Mouse (Mus musculus): ENCODE results near the gene Enpep. TPM values are rescaled to one million over a fixed set of nuclear protein-coding genes. Genes with fewer than 3 reads are reported as not detected.

The Enpep gene
- polyA plus RNA-seq, 1 experiment from 2014 or later: 40.4 TPM

DNA sequence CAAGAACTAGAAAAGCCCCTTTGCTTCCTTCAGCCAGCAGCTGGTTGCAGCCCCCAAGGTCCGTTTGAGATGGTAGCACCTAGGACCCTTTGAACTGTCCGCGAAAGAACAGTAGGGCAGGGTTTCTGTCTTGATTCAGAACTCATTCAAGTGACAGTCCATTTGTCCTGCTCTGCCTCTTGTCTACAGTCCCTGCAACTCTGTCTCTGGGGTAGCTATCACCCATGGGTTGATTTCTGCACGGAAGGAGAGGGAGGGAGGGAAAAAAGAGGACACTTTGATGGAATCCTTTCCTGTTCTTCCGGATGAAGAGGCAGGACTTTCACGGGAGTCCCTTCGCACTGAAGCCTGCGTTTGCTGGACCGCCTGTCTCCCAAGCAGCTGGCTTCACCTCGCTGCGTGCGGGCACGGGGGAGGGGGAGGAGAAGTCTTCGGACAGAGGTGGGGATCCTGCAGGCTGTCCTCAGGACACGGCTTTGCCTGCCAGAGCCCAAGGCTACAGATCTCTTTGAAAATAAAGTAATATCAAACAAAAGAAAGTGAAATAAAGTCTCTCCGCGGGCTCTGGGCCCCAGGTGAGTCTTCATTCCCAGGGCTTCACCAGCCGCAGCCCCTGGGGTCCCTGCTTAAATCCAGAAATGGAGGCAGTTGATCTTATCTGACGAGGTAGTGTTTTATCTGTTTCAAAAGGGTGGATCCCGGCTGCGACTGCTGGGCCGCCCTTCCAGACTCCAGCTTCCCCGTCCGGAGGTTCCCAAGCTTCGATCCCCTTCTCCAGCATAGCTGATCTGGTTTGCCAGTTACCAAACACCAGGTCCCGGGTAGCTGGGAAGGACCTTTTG, 108.3 kb downstream of the Enpep start:
- Histone ChIP-seq H3K27me3 (replicated peaks; ENCODE audit: control insufficient read depth, insufficient read depth, low read length) (peaks cover 92% of the 10 kb centered on the region), H3K27ac (ENCODE audit: low read depth) (peak overlapping the region; percentile 65; the same call in 1 of the 2 replicates), H3K4me3 (ENCODE audit: low read depth, low read length) (peak overlapping the region; percentile 35), H3K9me3 (ENCODE audit: control insufficient read depth, low read length) (no peaks in the 10 kb centered on the region), H3K4me1 (replicated peaks; ENCODE audit: control insufficient read depth, insufficient read depth, low read length) (no peaks in the 10 kb centered on the region), H3K4me2 (ENCODE audit: low read length) (peak overlapping the region; percentile 40), H3K36me3 (ENCODE audit: control insufficient read depth, insufficient read depth, low read length) (no peaks in the 10 kb centered on the region), H3K9ac (ENCODE audit: low read length) (peak overlapping the region; percentile 36)
- DNase-seq (ENCODE audit: low spot score): peak; percentile 76
- WGBS: under 1% methylated on average over 26 of the region's 26 CpGs
- no peak for ATAC-seq (replicated peaks; ENCODE audit: low FRiP score, low TSS enrichment, low read depth)

DNA sequence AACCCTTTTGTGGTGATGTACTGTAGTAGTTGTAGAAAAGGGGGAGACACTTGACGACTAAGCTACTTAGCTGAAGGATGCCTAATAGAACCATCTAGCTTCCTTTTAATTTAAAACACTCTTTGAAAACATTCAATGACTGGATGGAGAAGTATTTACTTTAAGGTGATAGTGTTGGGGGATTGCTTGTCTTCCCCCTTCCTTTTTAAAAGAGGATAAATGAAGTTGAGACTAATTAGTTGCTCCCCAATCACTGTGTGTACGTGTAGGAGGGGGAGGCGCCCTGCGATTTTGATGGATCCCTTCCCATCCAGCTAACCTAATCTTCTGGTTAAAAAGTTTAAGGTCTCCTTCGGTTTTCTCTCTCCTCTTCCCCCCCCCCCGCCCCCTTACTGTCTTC, 109.1 kb downstream of the Enpep start:
- Histone ChIP-seq H3K9me3 (ENCODE audit: control insufficient read depth, low read length) (no peaks in the 10 kb centered on the region), H3K27me3 (replicated peaks; ENCODE audit: control insufficient read depth, insufficient read depth, low read length) (peaks cover 94% of the 10 kb centered on the region), H3K4me1 (replicated peaks; ENCODE audit: control insufficient read depth, insufficient read depth, low read length) (no peaks in the 10 kb centered on the region), H3K4me2 (ENCODE audit: low read length) (peak overlapping the region; percentile 40), H3K9ac (ENCODE audit: low read length) (peak overlapping the region; percentile 36; the same call in 1 of the 2 replicates), H3K27ac (ENCODE audit: low read depth) (no peak overlapping the region), H3K4me3 (ENCODE audit: low read depth, low read length) (peak overlapping the region; percentile 35; the same call in 1 of the 2 replicates), H3K36me3 (ENCODE audit: control insufficient read depth, insufficient read depth, low read length) (no peaks in the 10 kb centered on the region)
- WGBS: 3% methylated on average over 6 of the region's 6 CpGs
- DNase-seq (ENCODE audit: low spot score): no peak
- no peak for ATAC-seq (replicated peaks; ENCODE audit: low FRiP score, low TSS enrichment, low read depth)

DNA sequence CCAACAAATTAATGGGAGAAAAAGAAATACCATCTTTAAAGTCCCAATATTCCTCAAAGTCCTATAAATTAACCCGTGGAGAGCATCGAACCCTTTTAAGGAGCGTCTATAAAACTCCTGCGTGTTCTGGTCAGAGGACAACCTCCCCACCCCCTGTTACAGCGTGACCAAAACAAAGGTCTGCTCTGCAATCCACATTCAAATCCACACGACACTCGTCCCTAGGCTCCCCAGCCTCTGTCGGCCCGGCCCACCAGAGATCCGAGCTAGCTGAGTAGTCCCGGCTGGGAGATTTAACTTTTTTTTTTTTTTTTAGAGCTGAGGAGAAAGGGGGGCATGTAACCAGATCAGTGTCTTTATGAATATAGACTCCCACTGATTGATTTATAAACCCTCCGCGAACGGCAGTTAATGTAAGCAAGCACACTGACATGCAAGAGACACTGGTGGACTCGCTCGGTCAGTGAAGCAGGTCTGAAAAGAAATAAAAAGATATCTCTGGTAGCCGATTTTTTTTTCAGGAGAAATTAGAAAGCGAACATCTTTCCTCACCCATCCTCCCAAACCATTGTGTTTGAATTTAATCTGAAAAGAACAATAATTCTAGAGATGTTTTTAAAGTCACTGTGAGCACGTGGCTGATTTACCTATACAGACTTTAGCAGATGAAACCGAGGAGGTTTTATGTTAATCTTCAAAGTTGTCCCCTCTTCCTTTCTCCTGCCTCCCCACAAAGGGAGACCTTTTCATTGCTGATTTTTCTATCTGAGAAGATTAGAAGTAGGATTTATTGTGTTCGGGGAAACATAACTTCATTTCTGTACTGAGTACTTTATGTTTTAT, 109.9 kb downstream of the Enpep start:
- DNase-seq (ENCODE audit: low spot score): peak; percentile 62
- Histone ChIP-seq H3K9ac (ENCODE audit: low read length) (peak overlapping the region; percentile 29; the same call in 1 of the 2 replicates), H3K4me1 (replicated peaks; ENCODE audit: control insufficient read depth, insufficient read depth, low read length) (no peaks in the 10 kb centered on the region), H3K36me3 (ENCODE audit: control insufficient read depth, insufficient read depth, low read length) (no peaks in the 10 kb centered on the region), H3K27ac (ENCODE audit: low read depth) (no peak overlapping the region), H3K27me3 (replicated peaks; ENCODE audit: control insufficient read depth, insufficient read depth, low read length) (peaks cover 94% of the 10 kb centered on the region), H3K4me2 (ENCODE audit: low read length) (peak overlapping the region; percentile 40), H3K9me3 (ENCODE audit: control insufficient read depth, low read length) (no peaks in the 10 kb centered on the region), H3K4me3 (ENCODE audit: low read depth, low read length) (peak overlapping the region; percentile 35; the same call in 1 of the 2 replicates)
- 3% methylated on average over 21 of the region's 21 CpGs for WGBS
- ATAC-seq (replicated peaks; ENCODE audit: low FRiP score, low TSS enrichment, low read depth): no peak

DNA sequence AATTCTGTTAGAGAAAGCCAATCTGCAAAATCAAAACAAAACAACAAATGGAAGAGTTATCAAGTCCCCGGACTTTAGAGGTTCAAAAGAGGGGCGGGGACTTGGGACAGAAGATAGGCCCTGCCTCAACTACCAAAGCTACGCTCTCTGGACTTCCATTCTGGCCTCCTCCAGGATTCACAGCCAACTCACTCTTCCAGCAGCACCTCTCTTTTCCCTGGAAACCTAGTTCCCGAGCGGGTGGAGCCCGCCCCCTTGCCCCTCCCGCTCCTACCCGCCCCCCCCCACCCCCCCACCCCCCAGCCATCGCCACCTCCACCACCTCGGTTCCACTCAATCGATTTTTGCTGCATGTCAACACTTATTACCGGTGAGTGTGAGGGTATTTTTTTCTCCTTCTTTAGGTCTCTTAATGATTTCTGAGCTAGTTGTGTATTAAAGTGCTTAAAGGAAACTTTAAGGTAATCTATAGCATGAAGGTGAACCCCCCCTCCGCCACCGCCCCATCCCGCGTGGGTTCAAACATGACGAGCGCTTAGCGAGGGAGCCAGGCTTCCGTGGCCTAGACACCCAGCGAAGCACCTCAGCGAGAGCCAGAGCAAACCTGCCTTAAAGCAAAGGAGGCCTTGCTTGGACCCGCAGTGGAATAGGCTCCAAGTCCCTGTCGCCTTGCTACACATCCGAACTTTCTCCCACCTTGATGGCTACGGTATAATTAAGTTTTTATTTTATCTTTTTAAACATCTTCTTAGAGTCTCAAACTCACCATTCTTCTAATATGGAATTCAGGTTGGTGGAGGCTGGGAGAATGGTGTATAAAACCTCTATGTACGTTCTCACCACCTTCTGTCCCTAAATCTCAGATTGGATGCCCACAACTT, 110.9 kb downstream of the Enpep start:
- ATAC-seq (replicated peaks; ENCODE audit: low FRiP score, low TSS enrichment, low read depth): no peak

DNA sequence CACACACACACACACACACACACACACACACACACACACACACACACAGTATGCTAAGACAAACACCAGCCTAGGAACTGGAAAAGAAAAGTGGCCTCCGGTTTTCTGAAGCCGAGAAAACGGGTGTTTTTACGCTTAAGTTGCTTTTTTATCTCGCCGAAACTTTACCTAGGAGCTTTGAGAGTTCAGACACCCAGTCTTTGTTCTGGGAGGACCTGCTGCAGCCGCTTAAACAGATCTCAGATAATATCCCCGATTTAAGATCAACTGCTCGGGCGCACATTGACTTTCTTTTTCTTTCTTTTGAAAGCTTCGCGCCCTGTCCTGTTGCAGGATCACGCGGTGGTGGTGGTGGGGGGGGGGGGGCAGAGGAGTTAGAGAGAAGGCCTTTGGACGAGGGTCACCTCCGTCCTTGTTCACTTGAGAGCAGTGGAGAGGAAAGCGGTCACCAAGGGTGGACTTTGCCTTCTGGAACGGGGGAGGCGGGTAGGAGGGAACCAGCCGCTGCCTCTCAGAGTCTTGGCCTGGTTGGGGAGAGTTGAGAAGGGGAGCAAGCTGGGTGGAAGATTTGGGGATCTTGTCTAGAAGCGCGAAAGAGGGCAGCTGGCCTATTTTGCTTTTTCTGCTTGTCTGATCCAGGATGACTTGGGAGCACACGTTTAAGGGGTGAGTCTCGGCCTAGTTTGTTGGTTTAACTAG, 111.7 kb downstream of the Enpep start:
- peak overlapping the region; percentile 40 for H3K4me2 ChIP-seq (ENCODE audit: low read length)
- no peaks in the 10 kb centered on the region for H3K9me3 ChIP-seq (ENCODE audit: control insufficient read depth, low read length)
- WGBS: 13% methylated on average over 24 of the region's 24 CpGs
- ATAC-seq (replicated peaks; ENCODE audit: low FRiP score, low TSS enrichment, low read depth): no peak
- H3K36me3 ChIP-seq (ENCODE audit: control insufficient read depth, insufficient read depth, low read length): no peaks in the 10 kb centered on the region
- H3K9ac ChIP-seq (ENCODE audit: low read length): peak overlapping the region; percentile 29; the same call in 1 of the 2 replicates
- peak; percentile 80 for DNase-seq (ENCODE audit: low spot score)
- H3K4me1 ChIP-seq (replicated peaks; ENCODE audit: control insufficient read depth, insufficient read depth, low read length): no peaks in the 10 kb centered on the region
- H3K27ac ChIP-seq (ENCODE audit: low read depth): peak overlapping the region; percentile 65; the same call in 1 of the 2 replicates
- H3K27me3 ChIP-seq (replicated peaks; ENCODE audit: control insufficient read depth, insufficient read depth, low read length): peaks cover 94% of the 10 kb centered on the region
- H3K4me3 ChIP-seq (ENCODE audit: low read depth, low read length): peak overlapping the region; percentile 8; the same call in 1 of the 2 replicates

More for the DNA sequence above, 110.9 kb downstream of the Enpep start:
- H3K4me1 ChIP-seq (replicated peaks; ENCODE audit: control insufficient read depth, insufficient read depth, low read length): no peaks in the 10 kb centered on the region
- peak overlapping the region; percentile 65; the same call in 1 of the 2 replicates for H3K27ac ChIP-seq (ENCODE audit: low read depth)
- H3K4me3 ChIP-seq (ENCODE audit: low read depth, low read length): peak overlapping the region; percentile 9
- H3K9me3 ChIP-seq (ENCODE audit: control insufficient read depth, low read length): no peaks in the 10 kb centered on the region
- DNase-seq (ENCODE audit: low spot score): peak; percentile 64
- peak overlapping the region; percentile 40 for H3K4me2 ChIP-seq (ENCODE audit: low read length)
- WGBS: 8% methylated on average over 27 of the region's 27 CpGs
- no peaks in the 10 kb centered on the region for H3K36me3 ChIP-seq (ENCODE audit: control insufficient read depth, insufficient read depth, low read length)
- peak overlapping the region; percentile 29; the same call in 1 of the 2 replicates for H3K9ac ChIP-seq (ENCODE audit: low read length)
- H3K27me3 ChIP-seq (replicated peaks; ENCODE audit: control insufficient read depth, insufficient read depth, low read length): peaks cover 94% of the 10 kb centered on the region

DNA sequence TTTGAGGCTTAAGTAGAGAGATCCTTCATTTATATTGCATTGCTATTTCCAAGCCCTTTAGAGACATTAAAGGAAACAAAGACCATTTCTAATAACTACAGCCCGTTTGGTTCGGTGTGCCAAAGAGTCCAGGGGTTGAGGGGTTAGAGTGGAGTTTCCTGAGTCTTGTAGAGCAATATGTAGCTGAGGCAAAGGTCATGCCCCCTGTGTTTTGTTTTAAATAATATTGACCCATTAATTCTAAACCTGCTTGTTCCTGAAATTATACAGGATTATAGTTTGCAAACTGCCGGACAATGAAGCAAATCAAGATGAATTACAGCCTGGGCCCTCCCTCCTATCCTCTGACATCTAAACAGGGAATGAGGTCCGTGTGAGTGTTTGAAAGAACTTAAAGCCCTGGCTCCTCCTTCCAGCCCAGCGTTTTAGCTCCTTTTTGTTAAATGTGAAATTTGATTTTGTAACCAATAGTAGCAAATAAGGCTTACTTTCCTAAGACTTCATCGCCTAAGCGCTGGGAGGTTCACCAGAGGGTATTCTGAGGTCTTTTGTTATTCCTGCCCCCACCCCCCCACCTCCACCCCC, 112.3 kb downstream of the Enpep start:
- H3K4me2 ChIP-seq (ENCODE audit: low read length): peak overlapping the region; percentile 30; the same call in 1 of the 2 replicates
- DNase-seq (ENCODE audit: low spot score): peak; percentile 58
- H3K9me3 ChIP-seq (ENCODE audit: control insufficient read depth, low read length): no peaks in the 10 kb centered on the region
- no peak overlapping the region for H3K27ac ChIP-seq (ENCODE audit: low read depth)
- no peaks in the 10 kb centered on the region; the same call in 1 of the 2 replicates for H3K4me1 ChIP-seq (replicated peaks; ENCODE audit: control insufficient read depth, insufficient read depth, low read length)
- H3K27me3 ChIP-seq (replicated peaks; ENCODE audit: control insufficient read depth, insufficient read depth, low read length): peaks cover 93% of the 10 kb centered on the region
- H3K9ac ChIP-seq (ENCODE audit: low read length): no peak overlapping the region
- H3K4me3 ChIP-seq (ENCODE audit: low read depth, low read length): no peak overlapping the region
- WGBS: 18% methylated on average over 7 of the region's 7 CpGs
- H3K36me3 ChIP-seq (ENCODE audit: control insufficient read depth, insufficient read depth, low read length): no peaks in the 10 kb centered on the region
- no peak for ATAC-seq (replicated peaks; ENCODE audit: low FRiP score, low TSS enrichment, low read depth)
